Mouse (Mus musculus): ENCODE measurements around the gene Eme2.

Gene Eme2

DNA sequence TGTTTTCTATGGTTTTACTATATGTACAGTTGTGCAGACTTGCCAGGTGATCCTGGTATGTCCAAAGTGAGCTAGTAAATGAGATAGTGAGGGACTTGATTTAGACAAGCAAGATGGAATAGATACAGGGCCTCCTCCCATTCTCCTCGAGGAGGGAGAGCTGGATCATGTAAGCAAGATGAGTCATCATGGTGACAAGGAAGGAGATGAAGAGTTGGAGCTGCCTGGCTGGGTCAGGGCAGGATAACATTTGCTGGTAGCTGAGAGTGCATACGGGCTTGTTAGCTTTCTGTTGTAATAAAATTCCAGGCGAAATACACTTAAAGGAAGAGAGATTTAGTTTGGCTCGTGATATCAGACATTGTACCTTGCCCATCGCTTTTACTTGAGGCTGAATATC is 54.5 kb downstream of the Eme2 start:
- in situ Hi-C loops (cut with MboI, MseI): no loop called here

DNA sequence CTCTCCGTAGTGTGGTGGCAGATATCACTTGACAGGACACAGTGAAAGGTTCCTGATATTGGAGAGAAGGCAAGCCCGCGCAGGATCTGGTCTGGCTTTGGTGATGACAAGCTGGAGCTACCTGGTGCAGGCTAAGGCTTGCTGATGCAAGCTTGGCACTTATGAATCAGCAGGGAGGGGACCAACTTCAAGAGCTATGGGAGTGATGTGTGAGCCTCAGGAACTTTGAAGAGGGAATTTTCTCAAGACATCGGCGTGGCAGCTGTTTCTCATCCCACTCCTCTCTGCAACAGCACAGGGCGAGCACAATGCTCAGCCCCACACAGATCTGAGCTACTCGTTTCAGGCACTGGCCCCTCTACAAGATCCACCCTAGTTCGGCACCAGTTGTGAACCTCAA is 55.0 kb downstream of the Eme2 start, which contains the start of gene Hagh:
Gene Hagh, plus strand, starts transcription at position 302 of the 400 bp plus-strand sequence.
- in situ Hi-C loops (cut with MboI, MseI): no loop called here
